Mouse (Mus musculus) limb, embryonic 11.5 days (tissue): ENCODE measurements around the gene Cdc42ep2. TPM values are rescaled to one million over a fixed set of nuclear protein-coding genes. Genes with fewer than 3 reads are reported as not detected.
A peak's percentile ranks its signal among the peaks of the same experiment; 100 is the strongest.

Source experiments
- ATAC-seq: fragments of 200-750 bp; cut with Nextera tagmentation; 2 replicates; pipeline ENCODE4 v1.8.0; 2017; ENCODE audit warnings: low read depth; ENCODE audit not compliant: insufficient number of reproducible peaks, low FRiP score, low TSS enrichment
- DNase-seq: peaks from one replicate; pipeline ENCODE4 v3.0.0-alpha.2; 2015; ENCODE audit warnings: low spot score
- H3K27ac ChIP-seq: fragments of 300-500 bp; sonication (generic); replicated peaks from 2 replicates; pipeline ENCODE4 v1.5.1; 2014; ENCODE audit warnings: low read depth, mild to moderate bottlenecking, low read length
- H3K27me3 ChIP-seq: fragments of 300-500 bp; sonication (generic); 2 replicates; pipeline ENCODE4 v1.6.1; 2014; ENCODE audit warnings: mild to moderate bottlenecking, low read length, mixed read lengths; ENCODE audit not compliant: control insufficient read depth, insufficient read depth
- H3K36me3 ChIP-seq: fragments of 300-500 bp; sonication (generic); 2 replicates; pipeline ENCODE4 v1.6.1; 2014; ENCODE audit warnings: mild to moderate bottlenecking, low read length, moderate library complexity, mixed read lengths; ENCODE audit not compliant: control insufficient read depth, insufficient read depth
- H3K4me1 ChIP-seq: fragments of 300-500 bp; sonication (generic); 2 replicates; pipeline ENCODE4 v1.6.1; 2014; ENCODE audit warnings: low read length, mixed read lengths; ENCODE audit not compliant: control insufficient read depth, insufficient read depth
- H3K4me2 ChIP-seq: fragments of 300-500 bp; sonication (generic); 2 replicates; pipeline ENCODE4 v1.6.1; 2014; ENCODE audit warnings: low read depth, mild to moderate bottlenecking, moderate library complexity; ENCODE audit not compliant: severe bottlenecking
- H3K4me3 ChIP-seq: fragments of 300-500 bp; sonication (generic); 2 replicates; pipeline ENCODE4 v1.5.1; 2014; ENCODE audit warnings: low read depth, low read length
- H3K9ac ChIP-seq: fragments of 300-500 bp; sonication (generic); 2 replicates; pipeline ENCODE4 v1.6.1; 2014; ENCODE audit warnings: mild to moderate bottlenecking, low read length
- H3K9me3 ChIP-seq: fragments of 300-500 bp; sonication (generic); 2 replicates; pipeline ENCODE4 v1.6.1; 2016; ENCODE audit warnings: low read length; ENCODE audit not compliant: control insufficient read depth
- WGBS: fragments of 180-500 bp; shearing (Covaris S2); extraction: QIAGEN DNeasy Blood & Tissue Kit; methylation state at CpG from one replicate; pipeline ENCODE4 v1.1.7; 2014; 5-methylcytosine and 5-hydroxymethylcytosine counted together
- polyA plus RNA-seq: library from polyadenylated mRNA; unstranded; fragments of >200 nt; fragmentation: Nextera tagmentation; extraction: Ambion mirVana; gene quantifications from 2 replicates; pipeline ENCODE4 v1.2.1, GENCODE M21; 2014

Cdc42ep2 gene
- polyA plus RNA-seq, 1 experiment from 2014 or later = 2.2 TPM

GRCm38 (mm10) chr19:5957371-5957770, 32.8 kb upstream of the Cdc42ep2 start:
- Histone ChIP-seq H3K4me1 (peaks cover under 1% of the 10 kb centered on the region; the same call in 1 of the 2 replicates), H3K27me3 (no peaks in the 10 kb centered on the region), H3K9ac (no peak overlapping the region), H3K4me2 (no peak overlapping the region), H3K27ac (no peak overlapping the region), H3K9me3 (no peaks in the 10 kb centered on the region), H3K4me3 (no peak overlapping the region), H3K36me3 (peaks cover 26% of the 10 kb centered on the region)
- DNase-seq (no peak), ATAC-seq (no peak)
- 86% methylated on average over 5 of the region's 5 CpGs for WGBS

DNA sequence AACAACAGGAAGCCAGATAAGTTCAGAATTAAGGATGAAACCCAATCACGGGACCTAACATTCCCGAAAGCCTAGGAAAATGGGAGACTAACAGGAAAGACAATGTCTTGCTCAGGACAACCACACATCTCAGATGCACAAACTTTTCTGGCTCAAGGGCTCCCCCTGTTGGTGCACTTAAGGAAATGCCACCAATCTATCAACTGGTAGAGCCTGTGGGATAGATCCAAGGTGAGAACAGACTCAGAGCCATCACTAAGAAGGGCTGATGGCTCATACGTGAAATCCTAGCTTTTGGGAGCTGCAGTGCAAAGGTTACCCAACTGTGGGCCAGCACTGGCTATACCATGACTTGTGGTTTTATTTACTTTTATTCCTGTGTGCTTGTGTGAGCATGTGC, 32.1 kb upstream of the Cdc42ep2 start:
- Histone ChIP-seq H3K9me3 (no peaks in the 10 kb centered on the region), H3K4me3 (no peak overlapping the region), H3K9ac (no peak overlapping the region), H3K36me3 (peaks cover 26% of the 10 kb centered on the region), H3K27ac (no peak overlapping the region), H3K4me1 (no peaks in the 10 kb centered on the region), H3K27me3 (no peaks in the 10 kb centered on the region), H3K4me2 (no peak overlapping the region)
- 21% methylated on average over 3 of the region's 3 CpGs for WGBS
- DNase-seq = peak; percentile 86
- ATAC-seq = peak; percentile 36; the same call in 1 of the 2 replicates

DNA sequence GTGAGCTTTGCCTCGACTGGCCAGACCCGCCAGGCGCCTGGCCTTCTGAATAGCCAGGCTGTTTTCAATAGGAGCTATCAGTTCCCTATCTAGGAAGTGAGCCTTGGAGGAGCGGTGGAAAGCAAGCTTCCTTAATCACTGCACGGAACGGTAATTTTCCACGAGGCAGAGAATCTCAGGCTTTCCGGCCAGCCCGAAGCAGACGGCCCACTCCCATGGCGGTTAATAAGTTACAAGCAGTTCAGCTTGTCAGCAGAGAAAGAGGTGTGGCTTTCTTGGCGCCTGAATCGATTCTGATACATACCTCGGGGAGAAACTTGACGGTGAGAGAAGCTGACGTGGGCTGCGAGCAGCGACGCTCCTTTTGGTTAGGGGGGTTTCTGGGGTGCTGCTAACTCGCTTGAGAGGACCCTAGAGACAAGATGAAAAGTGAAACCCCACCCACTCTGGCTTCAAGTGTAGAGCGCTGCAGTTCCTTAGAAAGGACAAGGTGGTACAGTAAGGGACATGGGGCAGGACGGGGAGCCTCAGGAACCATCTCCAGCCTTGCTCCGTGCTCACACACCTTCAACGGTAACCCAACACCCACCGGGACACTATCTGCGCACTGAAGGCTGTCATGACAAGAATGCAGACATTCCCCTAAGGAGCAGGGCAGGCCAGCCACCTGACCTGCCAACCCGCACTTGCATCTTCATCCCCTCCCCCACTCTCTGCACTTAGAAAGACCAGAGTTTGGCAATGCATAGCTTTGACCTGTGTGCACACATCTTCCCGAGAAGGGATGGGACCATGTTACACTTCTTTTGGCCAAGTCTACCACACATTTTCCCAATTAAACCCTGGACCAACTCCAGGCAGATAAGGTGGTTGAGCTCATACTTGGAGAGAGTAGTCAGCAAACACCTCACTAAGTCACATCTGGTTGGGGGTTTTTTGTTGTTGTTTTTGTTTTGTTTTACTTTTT, 31.4 kb upstream of the Cdc42ep2 start:
- H3K4me2 ChIP-seq = no peak overlapping the region
- H3K9ac ChIP-seq = no peak overlapping the region
- DNase-seq (no peak), ATAC-seq (no peak)
- no peak overlapping the region for H3K4me3 ChIP-seq
- H3K36me3 ChIP-seq = peaks cover 26% of the 10 kb centered on the region
- H3K4me1 ChIP-seq = no peaks in the 10 kb centered on the region
- H3K27ac ChIP-seq = no peak overlapping the region
- no peaks in the 10 kb centered on the region for H3K27me3 ChIP-seq
- 86% methylated on average over 28 of the region's 28 CpGs for WGBS
- no peaks in the 10 kb centered on the region for H3K9me3 ChIP-seq

DNA sequence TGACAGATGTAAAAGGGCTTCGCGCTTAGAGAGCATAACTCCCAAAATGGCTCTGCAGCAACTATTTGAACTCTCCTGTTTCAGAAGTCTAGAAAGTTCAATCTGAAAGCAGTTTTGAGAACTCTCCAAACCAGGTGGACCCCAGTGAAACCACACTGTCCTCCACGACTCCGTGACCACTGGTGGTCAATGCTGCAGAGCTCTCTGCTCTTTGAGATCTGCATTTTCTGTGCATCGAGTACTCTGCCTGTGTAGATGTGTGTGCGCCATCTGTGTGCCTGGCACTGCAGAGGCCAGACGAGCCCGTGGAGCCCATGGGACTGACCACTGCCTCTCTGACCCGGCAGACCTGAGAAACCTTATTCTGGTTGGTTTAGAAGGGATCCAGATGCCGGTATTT, 30.3 kb upstream of the Cdc42ep2 start:
- Histone ChIP-seq H3K27me3 (no peaks in the 10 kb centered on the region), H3K36me3 (peaks cover 31% of the 10 kb centered on the region), H3K4me3 (no peak overlapping the region), H3K9me3 (no peaks in the 10 kb centered on the region), H3K4me2 (no peak overlapping the region), H3K4me1 (no peaks in the 10 kb centered on the region), H3K9ac (no peak overlapping the region), H3K27ac (no peak overlapping the region)
- whole genome bisulfite sequencing = 92% methylated on average over 10 of the region's 10 CpGs
- no peak for ATAC-seq
- DNase-seq = no peak

- Histone ChIP-seq H3K4me3 (no peak overlapping the region), H3K9ac (no peak overlapping the region), H3K36me3 (peaks cover 31% of the 10 kb centered on the region), H3K9me3 (no peaks in the 10 kb centered on the region), H3K4me2 (no peak overlapping the region), H3K4me1 (no peaks in the 10 kb centered on the region), H3K27me3 (no peaks in the 10 kb centered on the region), H3K27ac (no peak overlapping the region)
- DNase-seq (no peak), ATAC-seq (no peak)
- WGBS = 72% methylated on average over 22 of the region's 22 CpGs
Observed at GRCm38 (mm10) chr19:5954031-5954710, 29.6 kb upstream of the Cdc42ep2 start.

GRCm38 (mm10) chr19:5953201-5953770, 28.7 kb upstream of the Cdc42ep2 start:
- Histone ChIP-seq H3K9ac (no peak overlapping the region), H3K36me3 (peaks cover 27% of the 10 kb centered on the region), H3K27ac (peak overlapping the region; percentile 44; the same call in 1 of the 2 replicates), H3K9me3 (no peaks in the 10 kb centered on the region), H3K4me2 (no peak overlapping the region), H3K4me1 (no peaks in the 10 kb centered on the region), H3K27me3 (no peaks in the 10 kb centered on the region), H3K4me3 (no peak overlapping the region)
- ATAC-seq (no peak), DNase-seq (no peak)
- 91% methylated on average over 19 of the region's 19 CpGs for WGBS

GRCm38 (mm10) chr19:5952071-5952691, 27.6 kb upstream of the Cdc42ep2 start:
- H3K36me3 ChIP-seq = peaks cover 26% of the 10 kb centered on the region

GRCm38 (mm10) chr19:5951631-5952030, 27.0 kb upstream of the Cdc42ep2 start:
- H3K9me3 ChIP-seq = no peaks in the 10 kb centered on the region
- no peak for ATAC-seq
- no peak overlapping the region for H3K4me2 ChIP-seq
- no peaks in the 10 kb centered on the region for H3K27me3 ChIP-seq
- peaks cover 26% of the 10 kb centered on the region for H3K36me3 ChIP-seq
- no peaks in the 10 kb centered on the region for H3K4me1 ChIP-seq
- 92% methylated on average over 16 of the region's 16 CpGs for WGBS
- no peak overlapping the region for H3K9ac ChIP-seq
- DNase-seq = no peak
- no peak overlapping the region for H3K4me3 ChIP-seq
- no peak overlapping the region for H3K27ac ChIP-seq

More at GRCm38 (mm10) chr19:5952071-5952691, 27.6 kb upstream of the Cdc42ep2 start:
- H3K27me3 ChIP-seq = no peaks in the 10 kb centered on the region
- H3K9ac ChIP-seq = no peak overlapping the region
- H3K4me2 ChIP-seq = no peak overlapping the region
- 73% methylated on average over 13 of the region's 13 CpGs for WGBS
- DNase-seq (no peak), ATAC-seq (no peak)
- no peaks in the 10 kb centered on the region for H3K9me3 ChIP-seq
- peak overlapping the region; percentile 44; the same call in 1 of the 2 replicates for H3K27ac ChIP-seq
- H3K4me3 ChIP-seq = no peak overlapping the region
- H3K4me1 ChIP-seq = no peaks in the 10 kb centered on the region
